8 mouse cellular contexts compared by ENCODE assay signal in the genomic region with DNA sequence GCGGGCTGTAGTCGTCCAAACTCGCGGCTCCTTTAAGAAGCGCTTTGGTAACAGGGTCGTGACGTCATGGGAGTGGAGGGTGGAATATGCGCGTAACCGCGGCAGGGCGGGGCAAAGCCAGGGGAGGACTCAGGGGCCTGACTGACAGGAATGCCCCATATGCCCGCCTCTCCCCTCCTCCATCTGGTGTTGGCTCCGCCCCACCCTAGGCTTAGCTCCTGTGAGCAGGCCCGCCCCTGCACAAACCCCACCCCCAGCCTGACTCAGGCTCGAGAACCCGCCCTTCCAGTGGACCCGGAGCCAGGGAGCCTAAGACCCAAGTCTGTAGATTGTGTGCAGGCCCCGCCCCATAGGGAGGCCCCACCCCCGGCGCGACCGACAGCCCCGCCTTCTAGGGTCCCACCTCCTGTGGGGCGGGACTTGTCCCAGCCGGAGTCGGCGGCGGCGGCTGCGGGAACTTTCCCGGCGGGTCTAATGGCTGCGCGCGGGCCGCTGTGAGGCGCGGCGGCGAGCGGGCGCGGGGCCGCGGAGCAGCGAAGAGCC. TPM values are rescaled to one million over a fixed set of nuclear protein-coding genes. Genes with fewer than 3 reads are reported as not detected.
DNase-seq lines count a peak whose midpoint lies in the region; ATAC-seq and TF ChIP-seq lines count a peak whose summit lies in the region.

Inpp5a (plus strand) TSS at position 440 of the 543 bp plus-strand sequence.

- peak within 1 kb of the TSS; percentile 92 to 94 for H3K4me3 ChIP-seq in MEL (ENCODE audit: control insufficient read depth in 1 of 2, insufficient read depth in 1 of 2, low read depth in 2 of 2, low read length in 2 of 2)
- H3K4me3 ChIP-seq in cerebellum, adult 2 months (replicated peaks; ENCODE audit: insufficient read depth, low read depth, low read length): peak within 1 kb of the TSS; percentile 88
- peak within 1 kb of the TSS; percentile 88 for H3K4me3 ChIP-seq in forebrain, postnatal 0 days (ENCODE audit: low read depth, low read length)
- H3K4me3 ChIP-seq in lung, embryonic 15.5 days: peak within 1 kb of the TSS; percentile 81

- peaks cover 0 to 8% of the 10 kb centered on the region in 2 experiments; a peak in 2 of 4 replicates for H3K36me3 ChIP-seq in MEL (ENCODE audit: control insufficient read depth in 1 of 2, insufficient read depth in 2 of 2, low read length in 2 of 2)
- H3K36me3 ChIP-seq in forebrain, postnatal 0 days (ENCODE audit: insufficient read depth): no peaks in the 10 kb centered on the region
- no peaks in the 10 kb centered on the region for H3K36me3 ChIP-seq in lung, embryonic 15.5 days

- no peaks in the 10 kb centered on the region for H3K9me3 ChIP-seq in MEL (replicated peaks; ENCODE audit: insufficient read depth, low read length)
- no peaks in the 10 kb centered on the region for H3K9me3 ChIP-seq in forebrain, postnatal 0 days (ENCODE audit: low read length)
- H3K9me3 ChIP-seq in lung, embryonic 15.5 days: no peaks in the 10 kb centered on the region

- H3K79me2 ChIP-seq in MEL (ENCODE audit: control insufficient read depth, insufficient read depth, low read length, poor library complexity): peaks cover 7% of the 10 kb centered on the region

- TF ChIP-seq POLR2A in MEL (IDR thresholded peaks at IDR 0.05; ENCODE audit: control insufficient read depth in 1 of 2, insufficient read depth in 1 of 2, low read depth in 1 of 2, low read length in 2 of 2, poor library complexity in 1 of 2): peak in 1 of 2 experiments; percentile 42; a peak in 2 of 4 replicates
- peak; percentile 43; the same call in 1 of the 2 replicates for TF ChIP-seq POLR2A in cerebellum, adult 2 months (IDR thresholded peaks at IDR 0.05; ENCODE audit: borderline replicate concordance, insufficient read depth, low read length)

- no peak for TF ChIP-seq EP300 in MEL (IDR thresholded peaks at IDR 0.05; ENCODE audit: low read depth in 1 of 2, low read length in 2 of 2)

- DNase-seq in MEL (ENCODE audit: low read depth, low spot score): peak; percentile 99
- peak; percentile 99 to 100 for DNase-seq in cerebellum, adult 2 months
- peak; percentile 99 for DNase-seq in forebrain, postnatal 0 days
- DNase-seq in heart, postnatal 4 days: peak; percentile 99
- DNase-seq in layer of hippocampus, adult 8-10 months (ENCODE audit: low spot score in 2 of 2): peak; percentile 98 to 99
- DNase-seq in ovary, adult 18-20 months (ENCODE audit: low spot score): peak; percentile 100
- peak; percentile 100 for DNase-seq in thymus, postnatal 0 days (ENCODE audit: low spot score)

- WGBS in cerebellum, adult 2 months: under 1% methylated on average over 31 of the region's 47 CpGs
- WGBS in forebrain, postnatal 0 days: under 1% methylated on average over 47 of the region's 47 CpGs
- 0% methylated on average over 46 of the region's 47 CpGs for WGBS in lung, embryonic 15.5 days

- no peak for TF ChIP-seq CTCF in MEL (IDR thresholded peaks at IDR 0.05 in 2 of 3, conservative IDR thresholded peaks at IDR 0.05 in 1 of 3; ENCODE audit: control insufficient read depth in 1 of 3, insufficient read depth in 1 of 3, low read depth in 2 of 3, low read length in 3 of 3, poor library complexity in 1 of 3, severe bottlenecking in 1 of 3)
- no peak for TF ChIP-seq CTCF in cerebellum, adult 2 months (IDR thresholded peaks at IDR 0.05; ENCODE audit: borderline replicate concordance, insufficient read depth, low read depth, low read length)
- no peak for TF ChIP-seq CTCF in forebrain, postnatal 0 days (IDR thresholded peaks at IDR 0.05; ENCODE audit: low read depth)

- no peak for TF ChIP-seq RAD21 in MEL (IDR thresholded peaks at IDR 0.05; ENCODE audit: low read depth, low read length)

- H3K27ac ChIP-seq in MEL (ENCODE audit: control insufficient read depth, low read depth, low read length): peak within 1 kb of the TSS; percentile 36; the same call in 1 of the 2 replicates
- H3K27ac ChIP-seq in cerebellum, adult 2 months (ENCODE audit: insufficient read depth, low read length): peak within 1 kb of the TSS; percentile 95
- H3K27ac ChIP-seq in forebrain, postnatal 0 days (ENCODE audit: low read depth, low read length): peak within 1 kb of the TSS; percentile 50
- peak within 1 kb of the TSS; percentile 87 for H3K27ac ChIP-seq in lung, embryonic 15.5 days

- no peaks in the 10 kb centered on the region for H3K27me3 ChIP-seq in MEL (ENCODE audit: control insufficient read depth in 1 of 2, insufficient read depth in 2 of 2, low read length in 2 of 2)
- H3K27me3 ChIP-seq in cerebellum, adult 2 months (ENCODE audit: control insufficient read depth, insufficient read depth, low read length): no peaks in the 10 kb centered on the region
- no peaks in the 10 kb centered on the region for H3K27me3 ChIP-seq in forebrain, postnatal 0 days (ENCODE audit: insufficient read depth, low read length)
- H3K27me3 ChIP-seq in lung, embryonic 15.5 days: no peaks in the 10 kb centered on the region

- peak within 1 kb of the TSS; percentile 96 for H3K9ac ChIP-seq in MEL (ENCODE audit: control insufficient read depth, low read depth, low read length, poor library complexity, severe bottlenecking)
- H3K9ac ChIP-seq in forebrain, postnatal 0 days: peak within 1 kb of the TSS; percentile 81
- H3K9ac ChIP-seq in lung, embryonic 15.5 days: peak within 1 kb of the TSS; percentile 87

- H3K4me2 ChIP-seq in forebrain, postnatal 0 days (ENCODE audit: low read depth): peak within 1 kb of the TSS; percentile 69
- H3K4me2 ChIP-seq in lung, embryonic 15.5 days: peak within 1 kb of the TSS; percentile 67

- ATAC-seq in forebrain, postnatal 0 days: peak; percentile 97
- ATAC-seq in lung, embryonic 15.5 days (ENCODE audit: borderline replicate concordance, extremely low read depth, low FRiP score, low TSS enrichment): peak; percentile 96

- peaks cover 2 to 21% of the 10 kb centered on the region in 2 experiments; a peak in 3 of 4 replicates for H3K4me1 ChIP-seq in MEL (ENCODE audit: control insufficient read depth in 1 of 2, insufficient read depth in 2 of 2, low read length in 2 of 2)
- peaks cover 48% of the 10 kb centered on the region for H3K4me1 ChIP-seq in cerebellum, adult 2 months (ENCODE audit: control insufficient read depth, insufficient read depth, low read length)
- H3K4me1 ChIP-seq in forebrain, postnatal 0 days (ENCODE audit: insufficient read depth): peaks cover 26% of the 10 kb centered on the region
- peaks cover 55% of the 10 kb centered on the region for H3K4me1 ChIP-seq in lung, embryonic 15.5 days

TF ChIP-seq in MEL, 35 proteins besides CTCF, POLR2A, EP300 and RAD21:
- TF ChIP-seq TAL1 (IDR thresholded peaks at IDR 0.05; ENCODE audit: low read length) (no peak), KAT2A (conservative IDR thresholded peaks at IDR 0.05; ENCODE audit: low read depth, low read length) (no peak), NRF1 (IDR thresholded peaks at IDR 0.05; ENCODE audit: insufficient read depth, low read depth, low read length, poor library complexity, severe bottlenecking) (peak; percentile 53), NELFE (IDR thresholded peaks at IDR 0.05; ENCODE audit: low read depth, low read length) (peak; percentile 50), POLR2AphosphoS2 (IDR thresholded peaks at IDR 0.05; ENCODE audit: low read length) (no peak), MAZ (IDR thresholded peaks at IDR 0.05; ENCODE audit: low read depth, low read length) (peak; percentile 56; the same call in 1 of the 2 replicates)

RNA-seq across cellular contexts. Expression of gene Inpp5a, which starts in this region (rescaled TPM):
- 4.8 and 5.7 TPM in 2 replicates for total RNA-seq in MEL (2012; rRNA removed)
- 10 to 100 TPM in 1 of 2 experiments, not detected in 1; 14.4 TPM for polyA plus RNA-seq in MEL (2012; ENCODE audit: insufficient read depth in 1 of 2, insufficient read length in 2 of 2, low read depth in 1 of 2, low replicate concordance in 2 of 2, missing spikeins in 1 of 2)
- polyA plus RNA-seq in cerebellum, adult 2 months (2012; rRNA removed): 164 and 181 TPM in 2 replicates
- total RNA-seq in forebrain, postnatal 0 days (2014; rRNA removed): 8.8 and 9.4 TPM in 2 replicates
- polyA plus RNA-seq in forebrain, postnatal 0 days (2015; fragmentation: Nextera tagmentation; extraction: Ambion mirVana): 12.8 and 16.3 TPM in 2 replicates
- total RNA-seq in heart, postnatal 4 days (2021): 100 to 1,000 TPM; 183 to 186 TPM
- total RNA-seq in layer of hippocampus, adult 8-10 months (2022): 10 to 100 TPM; 38.2 to 46.4 (median 39.6) TPM
- polyA plus RNA-seq in lung, embryonic 15.5 days (2015; fragmentation: Nextera tagmentation; extraction: Ambion mirVana): 31.2 and 35.9 TPM in 2 replicates
- polyA plus RNA-seq in thymus, postnatal 0 days (2015; fragmentation: Nextera tagmentation; extraction: Ambion mirVana): 10.0 and 11.7 TPM in 2 replicates

Comparison
In these comparisons a context has a peak if more than half of its experiments do, and no peak if none do; other contexts are left out.
1. Peak in every context shown above with its lines: DNase-seq, ATAC-seq, H3K4me3 ChIP-seq and H3K27ac ChIP-seq.
2. H3K27ac ChIP-seq: peak in every context shown above with its lines; median percentile 95 in cerebellum, adult 2 months; 87 in lung, embryonic 15.5 days; 50 in forebrain, postnatal 0 days; 36 in MEL.